8 mouse cellular contexts compared by ENCODE assay signal in the genomic region with DNA sequence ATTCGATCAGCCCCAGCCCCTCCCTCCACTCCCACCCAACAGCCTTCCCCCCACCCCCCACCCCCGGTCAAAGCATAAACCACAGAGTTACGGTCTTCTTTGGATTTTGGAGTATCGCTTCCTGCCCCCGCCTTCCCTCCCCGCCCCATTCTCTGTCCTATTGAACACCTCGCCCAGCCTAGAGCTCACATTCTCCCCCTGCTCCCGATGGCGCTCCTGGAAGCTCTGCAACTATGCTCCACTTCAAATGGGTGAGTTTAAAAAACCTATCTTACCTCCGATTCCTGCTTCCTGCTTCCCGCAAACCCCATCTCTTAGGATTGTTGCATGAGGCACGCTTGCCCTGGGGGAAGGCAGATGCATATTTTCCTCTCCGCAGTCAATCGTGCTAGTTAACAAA.
DNase-seq lines count a peak whose midpoint lies in the region; ATAC-seq and TF ChIP-seq lines count a peak whose summit lies in the region.

No protein-coding gene starts in this region.

- H3K27ac ChIP-seq in layer of hippocampus, adult 2 months, result peak overlapping the region; percentile 79
- no peak overlapping the region for H3K27ac ChIP-seq in bone marrow macrophage, adult 2 months (ENCODE audit: insufficient read depth, low read depth, low read length)
- H3K27ac ChIP-seq in midbrain, embryonic 13.5 days, result peak overlapping the region; percentile 99

- under 1% methylated on average over 14 of the region's 14 CpGs for WGBS in midbrain, embryonic 13.5 days

- peak overlapping the region; percentile 69 for H3K4me2 ChIP-seq in midbrain, embryonic 13.5 days (replicated peaks)

- no peaks in the 10 kb centered on the region for H3K9me3 ChIP-seq in midbrain, embryonic 13.5 days

- TF ChIP-seq POLR2A in bone marrow macrophage, adult 2 months (IDR thresholded peaks at IDR 0.05; ENCODE audit: borderline replicate concordance, low read depth, low read length), result no peak

- no peak for DNase-seq in layer of hippocampus, adult 2 months (ENCODE audit: low spot score in 2 of 2)
- DNase-seq in layer of hippocampus, adult 9-11 months, result no peak
- peak; percentile 30 for DNase-seq in gastrocnemius, postnatal 36 days
- peak; percentile 62 for DNase-seq in kidney, postnatal 10 days
- no peak for DNase-seq in B cell, adult 2 months
- DNase-seq in urinary bladder, postnatal 10 days (ENCODE audit: low spot score), result no peak

- intact Hi-C loops in gastrocnemius, postnatal 36 days (cut with DNase I), result loop anchor here (5.0 to 10.0 kb wide), 2 partner anchors 356 to 371 kb away; no protein-coding TSS in a partner anchor

- TF ChIP-seq CTCF in layer of hippocampus, adult 2 months (conservative IDR thresholded peaks at IDR 0.05), result no peak
- TF ChIP-seq CTCF in bone marrow macrophage, adult 2 months (IDR thresholded peaks at IDR 0.05; ENCODE audit: low read depth, low read length), result no peak

- H3K36me3 ChIP-seq in midbrain, embryonic 13.5 days, result no peaks in the 10 kb centered on the region

- H3K4me1 ChIP-seq in bone marrow macrophage, adult 2 months (ENCODE audit: control insufficient read depth, insufficient read depth, low read length), result peaks cover 16% of the 10 kb centered on the region
- H3K4me1 ChIP-seq in midbrain, embryonic 13.5 days (replicated peaks), result peaks cover 30% of the 10 kb centered on the region

- peak overlapping the region; percentile 96 for H3K9ac ChIP-seq in midbrain, embryonic 13.5 days (replicated peaks)

- peak overlapping the region; percentile 65 for H3K4me3 ChIP-seq in layer of hippocampus, adult 2 months
- H3K4me3 ChIP-seq in bone marrow macrophage, adult 2 months (ENCODE audit: insufficient read depth, low read length), result peak overlapping the region; percentile 42
- peak overlapping the region; percentile 67 for H3K4me3 ChIP-seq in midbrain, embryonic 13.5 days (replicated peaks)

- ATAC-seq in midbrain, embryonic 13.5 days, result 0 out of 2 replicates have a peak, but pooled peaks have one; percentile 13

- no peaks in the 10 kb centered on the region for H3K27me3 ChIP-seq in midbrain, embryonic 13.5 days

Comparison
In these comparisons a context has a peak if more than half of its experiments do, and no peak if none do; other contexts are left out.
1. DNase-seq: peak in gastrocnemius, postnatal 36 days (2 of 2) and kidney, postnatal 10 days (single experiment); none in layer of hippocampus, adult 2 months (0 of 2), layer of hippocampus, adult 9-11 months (single experiment), B cell, adult 2 months (0 of 2) and urinary bladder, postnatal 10 days (single experiment).
2. Peak in every context shown above with its lines, with median percentiles within 50 percentile points of each other: H3K4me3 ChIP-seq.